Mouse (Mus musculus) small intestine, adult 2 months (tissue): ENCODE measurements around the gene Olfr1502. TPM values are rescaled to one million over a fixed set of nuclear protein-coding genes. Genes with fewer than 3 reads are reported as not detected.

ENCODE experiments used
- H3K27ac ChIP-seq: fragments of 200-500 bp; 2 replicates; pipeline ENCODE4 v1.5.1; 2012; ENCODE audit warnings: low read depth, low read length, control low read depth, inconsistent platforms; ENCODE audit not compliant: insufficient read depth
- H3K27me3 ChIP-seq: fragments of 200-500 bp; 2 replicates; pipeline ENCODE4 v1.6.1; 2012; ENCODE audit warnings: mild to moderate bottlenecking, moderate library complexity, low read length, inconsistent platforms; ENCODE audit not compliant: control insufficient read depth, insufficient read depth
- H3K36me3 ChIP-seq: fragments of 200-500 bp; 2 replicates; pipeline ENCODE4 v1.6.1; 2012; ENCODE audit warnings: mild to moderate bottlenecking, low read length, control low read depth, inconsistent platforms; ENCODE audit not compliant: control insufficient read depth, insufficient read depth
- H3K4me1 ChIP-seq: fragments of 200-500 bp; 2 replicates; pipeline ENCODE4 v1.6.1; 2012; ENCODE audit warnings: low read length, inconsistent platforms, mixed read lengths; ENCODE audit not compliant: control insufficient read depth, insufficient read depth, insufficient read length
- H3K4me3 ChIP-seq: fragments of 200-500 bp; 2 replicates; pipeline ENCODE4 v1.5.1; 2012; ENCODE audit warnings: low read depth, mild to moderate bottlenecking, control low read depth, inconsistent platforms, low read length, moderate library complexity
- CTCF ChIP-seq: fragments of 200-500 bp; IDR thresholded peaks from 2 replicates; pipeline ENCODE4 v1.5.1; 2012; ENCODE audit warnings: low read depth, mild to moderate bottlenecking, control low read depth, inconsistent platforms, low read length, moderate library complexity, mixed read lengths; ENCODE audit not compliant: insufficient replicate concordance, insufficient read length; ENCODE audit errors: extremely low read depth
- POLR2A ChIP-seq: fragments of 200-500 bp; IDR thresholded peaks from 2 replicates; pipeline ENCODE4 v1.6.1; 2012; ENCODE audit warnings: low read depth, mild to moderate bottlenecking, control low read depth, inconsistent platforms, low read length, moderate library complexity
- WGBS: fragments of 180-500 bp; shearing (Covaris S2); methylation state at CpG from one replicate; pipeline ENCODE4 v1.1.7; 2018; 5-methylcytosine and 5-hydroxymethylcytosine counted together
- polyA plus RNA-seq: library from polyadenylated mRNA; depleted of rRNA; stranded (reverse); fragments of >200 nt; gene quantifications from 2 replicates; pipeline ENCODE4 v1.2.3, GENCODE M21; 2012; rRNA removed

Gene Olfr1502
- polyA plus RNA-seq, 1 experiment, result not detected

GRCm38 (mm10) chr19:13897828-13898227, 36.2 kb downstream of the Olfr1502 start, which contains the start of gene Olfr1504:
Gene Olfr1504 (minus strand): TSS chr19:13897928.
- no peaks in the 10 kb centered on the region for H3K4me1 ChIP-seq
- H3K36me3 ChIP-seq, result no peaks in the 10 kb centered on the region
- no peak within 1 kb of the TSS for H3K4me3 ChIP-seq
- H3K27me3 ChIP-seq, result no peaks in the 10 kb centered on the region
- TF ChIP-seq POLR2A (no peak), CTCF (no peak)
- WGBS, result 42% methylated on average over 1 of the region's 1 CpGs
- no peak within 1 kb of the TSS for H3K27ac ChIP-seq

Other genes starting within 250 kb of the Olfr1502 start
- gene Olfr1487, start 244.4 kb upstream of the Olfr1502 start, polyA plus RNA-seq, result not detected in 2 replicates
- not detected in 2 replicates for gene Olfr1489, start 230.2 kb upstream of the Olfr1502 start, polyA plus RNA-seq
- not detected in 2 replicates for gene Olfr1490, start 210.7 kb upstream of the Olfr1502 start, polyA plus RNA-seq
- not detected in 2 replicates for gene Olfr1491, start 164.5 kb upstream of the Olfr1502 start, polyA plus RNA-seq
- not detected in 2 replicates for gene Olfr1493-ps1, start 138.5 kb upstream of the Olfr1502 start, polyA plus RNA-seq
- gene Olfr1494, start 122.1 kb upstream of the Olfr1502 start, polyA plus RNA-seq, result not detected in 2 replicates
- not detected in 2 replicates for gene Olfr1495, start 97.2 kb upstream of the Olfr1502 start, polyA plus RNA-seq
- gene Olfr1496, start 83.9 kb upstream of the Olfr1502 start, polyA plus RNA-seq, result not detected in 2 replicates
- not detected in 2 replicates for gene Olfr1497, start 63.6 kb upstream of the Olfr1502 start, polyA plus RNA-seq
- not detected in 2 replicates for gene Olfr1499, start 42.3 kb upstream of the Olfr1502 start, polyA plus RNA-seq
- gene Olfr1500, start 31.3 kb upstream of the Olfr1502 start, polyA plus RNA-seq, result not detected in 2 replicates
- not detected in 2 replicates for gene Olfr1501, start 11.1 kb upstream of the Olfr1502 start, polyA plus RNA-seq
- gene Olfr1504, start 36.1 kb downstream of the Olfr1502 start, polyA plus RNA-seq, result not detected in 2 replicates
- not detected in 2 replicates for gene Olfr1505, start 51.7 kb downstream of the Olfr1502 start, polyA plus RNA-seq